Mouse (Mus musculus): ENCODE results near the gene Chid1. TPM values are rescaled to one million over a fixed set of nuclear protein-coding genes. Genes with fewer than 3 reads are reported as not detected.

The Chid1 gene
- polyA plus RNA-seq, 1 experiment from 2014 or later, result 20.5 TPM

DNA sequence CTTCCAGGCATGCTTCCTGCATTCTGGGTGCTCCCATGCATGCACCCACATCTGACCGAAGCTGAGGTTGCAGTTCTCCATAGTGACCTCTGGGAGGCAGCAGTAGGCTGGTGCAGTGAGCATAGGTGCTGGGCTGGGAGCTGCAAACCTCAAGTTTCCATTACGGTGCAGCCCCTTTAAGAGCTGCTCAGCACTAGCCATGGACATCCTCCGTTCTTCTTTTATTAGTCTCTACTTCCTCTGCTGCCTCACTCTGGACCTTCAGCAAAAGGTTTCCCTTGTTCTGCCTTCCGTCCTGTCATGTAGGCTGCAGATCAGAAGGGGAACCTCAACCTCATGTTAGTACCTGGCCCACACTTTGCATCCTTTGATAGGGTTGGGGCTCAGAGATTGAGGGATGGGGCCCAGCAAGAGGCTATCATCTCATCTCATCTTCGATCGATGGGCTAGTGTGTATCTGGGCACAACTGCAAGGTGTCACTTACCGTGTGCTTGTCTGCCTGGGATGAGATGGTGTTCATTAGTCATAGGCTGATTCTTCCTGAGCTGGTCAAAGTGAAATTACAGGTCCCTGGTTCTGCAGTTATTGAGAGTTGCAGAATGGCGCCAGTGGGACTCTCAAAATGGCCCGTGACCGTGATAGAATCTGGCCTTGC lies 58.7 kb downstream of the Chid1 start:
- no peaks in the 10 kb centered on the region for H3K36me3 ChIP-seq (ENCODE audit: control insufficient read depth, insufficient read depth)
- peak overlapping the region; percentile 89 for H3K4me2 ChIP-seq (replicated peaks; ENCODE audit: low read depth)
- H3K9me3 ChIP-seq (ENCODE audit: control insufficient read depth), result no peaks in the 10 kb centered on the region
- peak; percentile 97 for TF ChIP-seq CTCF (IDR thresholded peaks at IDR 0.05; ENCODE audit: low read depth)
- ATAC-seq, result peak; percentile 54
- peaks cover 3% of the 10 kb centered on the region; the same call in 1 of the 2 replicates for H3K4me1 ChIP-seq (replicated peaks; ENCODE audit: control insufficient read depth, insufficient read depth, low read length)
- peak overlapping the region; percentile 48 for H3K4me3 ChIP-seq (ENCODE audit: low read depth, low read length)
- no peak overlapping the region for H3K9ac ChIP-seq (ENCODE audit: low read depth, low read length)
- 9% methylated on average over 10 of the region's 10 CpGs for WGBS
- H3K27ac ChIP-seq (ENCODE audit: low read depth, low read length), result no peak overlapping the region
- peaks cover 18% of the 10 kb centered on the region; the same call in 1 of the 2 replicates for H3K27me3 ChIP-seq (replicated peaks; ENCODE audit: control insufficient read depth, insufficient read depth, low read length)

DNA sequence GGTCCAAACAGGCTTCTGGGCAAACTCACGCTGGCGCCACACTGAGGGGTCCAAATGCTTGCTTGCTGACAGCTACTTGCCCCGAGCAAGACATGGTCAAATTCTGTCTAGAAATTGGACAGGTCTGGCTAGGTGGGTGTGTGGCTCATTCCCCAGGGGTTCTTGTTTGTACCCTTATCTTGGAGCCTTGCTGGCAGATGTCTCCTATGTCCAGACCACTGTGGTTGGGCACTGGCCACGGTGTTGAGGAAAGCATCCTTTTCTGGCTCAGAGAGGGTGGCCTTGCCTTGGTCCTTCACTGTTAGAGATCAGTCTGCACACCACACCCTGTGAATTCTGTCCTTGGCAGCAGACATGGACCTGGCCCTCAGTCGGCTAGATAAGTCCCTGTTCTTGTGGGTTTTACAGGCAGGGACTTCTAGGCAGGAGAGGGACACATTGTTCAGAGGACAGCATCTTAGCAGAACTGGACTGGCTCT lies 61.3 kb downstream of the Chid1 start:
- Histone ChIP-seq H3K27ac (ENCODE audit: low read depth, low read length) (no peak overlapping the region; the same call in 1 of the 2 replicates), H3K4me3 (ENCODE audit: low read depth, low read length) (no peak overlapping the region), H3K4me2 (replicated peaks; ENCODE audit: low read depth) (peak overlapping the region; percentile 21; the same call in 1 of the 2 replicates), H3K4me1 (replicated peaks; ENCODE audit: control insufficient read depth, insufficient read depth, low read length) (peaks cover 10% of the 10 kb centered on the region; the same call in 1 of the 2 replicates), H3K9ac (ENCODE audit: low read depth, low read length) (no peak overlapping the region), H3K9me3 (ENCODE audit: control insufficient read depth) (no peaks in the 10 kb centered on the region), H3K36me3 (ENCODE audit: control insufficient read depth, insufficient read depth) (no peaks in the 10 kb centered on the region), H3K27me3 (replicated peaks; ENCODE audit: control insufficient read depth, insufficient read depth, low read length) (peaks cover 18% of the 10 kb centered on the region; the same call in 1 of the 2 replicates)
- WGBS, result 76% methylated on average over 5 of the region's 5 CpGs
- ATAC-seq, result no peak
- TF ChIP-seq CTCF (IDR thresholded peaks at IDR 0.05; ENCODE audit: low read depth), result no peak

DNA sequence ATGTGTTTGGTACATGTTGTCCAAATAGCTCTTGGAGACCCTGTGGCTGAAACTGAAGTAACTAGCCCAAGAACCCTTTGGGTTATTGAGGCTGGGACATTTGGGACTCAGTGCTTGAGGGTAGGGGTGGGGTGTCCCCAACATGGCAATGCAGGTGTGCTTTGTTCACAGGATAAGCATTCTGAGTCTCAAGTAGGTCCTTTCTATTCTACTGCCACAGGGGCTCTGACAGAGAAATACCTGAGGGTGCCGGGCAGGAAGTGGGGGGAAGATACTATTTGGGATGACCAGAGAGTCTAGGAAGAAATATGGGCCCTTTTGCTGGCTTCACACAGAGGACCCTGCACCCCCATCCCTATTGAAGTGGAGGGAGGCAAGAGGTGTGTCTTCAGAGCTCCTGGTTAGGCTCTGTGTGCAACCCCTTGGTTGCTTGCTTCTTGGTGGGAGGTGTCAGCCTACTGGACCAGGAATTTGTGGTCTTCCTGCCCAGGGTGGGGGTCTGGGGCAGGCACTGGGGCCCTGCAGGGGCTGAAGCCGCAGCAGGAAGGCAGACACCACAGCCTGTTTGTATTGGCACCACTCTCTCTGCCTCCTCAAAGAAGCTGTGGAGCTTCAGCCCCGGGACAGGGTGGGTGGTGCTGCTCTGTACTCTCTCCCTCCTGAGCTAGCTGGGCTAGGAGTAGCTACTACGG lies 61.9 kb downstream of the Chid1 start:
- no peak for ATAC-seq
- no peak for TF ChIP-seq CTCF (IDR thresholded peaks at IDR 0.05; ENCODE audit: low read depth)
- WGBS, result 53% methylated on average over 4 of the region's 4 CpGs
- peaks cover 1% of the 10 kb centered on the region; the same call in 1 of the 2 replicates for H3K36me3 ChIP-seq (ENCODE audit: control insufficient read depth, insufficient read depth)
- no peak overlapping the region for H3K4me3 ChIP-seq (ENCODE audit: low read depth, low read length)
- H3K27me3 ChIP-seq (replicated peaks; ENCODE audit: control insufficient read depth, insufficient read depth, low read length), result peaks cover 12% of the 10 kb centered on the region; the same call in 1 of the 2 replicates
- H3K9me3 ChIP-seq (ENCODE audit: control insufficient read depth), result no peaks in the 10 kb centered on the region
- H3K4me1 ChIP-seq (replicated peaks; ENCODE audit: control insufficient read depth, insufficient read depth, low read length), result peaks cover 10% of the 10 kb centered on the region; the same call in 1 of the 2 replicates
- H3K27ac ChIP-seq (ENCODE audit: low read depth, low read length), result peak overlapping the region; percentile 87
- H3K4me2 ChIP-seq (replicated peaks; ENCODE audit: low read depth), result peak overlapping the region; percentile 21
- H3K9ac ChIP-seq (ENCODE audit: low read depth, low read length), result no peak overlapping the region

DNA sequence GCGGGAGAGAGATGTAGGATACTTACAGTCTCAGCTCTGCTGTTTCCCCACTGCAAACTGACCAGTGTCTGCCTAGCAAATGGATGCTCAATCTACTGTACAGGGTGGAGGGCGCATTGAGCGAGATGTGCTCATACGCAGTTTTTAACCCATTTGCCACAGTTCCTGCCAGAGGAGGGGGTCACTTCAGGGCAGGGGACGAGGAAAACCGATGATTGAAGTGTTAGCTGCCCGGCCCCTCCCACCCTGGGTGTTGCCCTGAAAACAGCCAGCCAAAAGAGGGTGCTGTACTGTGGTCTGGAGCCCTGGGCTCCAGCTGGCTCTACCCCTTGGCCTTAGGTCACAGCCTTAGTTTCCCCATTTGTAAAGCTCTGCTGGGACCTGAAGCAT lies 62.7 kb downstream of the Chid1 start:
- Histone ChIP-seq H3K4me1 (replicated peaks; ENCODE audit: control insufficient read depth, insufficient read depth, low read length) (peaks cover 10% of the 10 kb centered on the region; the same call in 1 of the 2 replicates), H3K9me3 (ENCODE audit: control insufficient read depth) (no peaks in the 10 kb centered on the region), H3K27ac (ENCODE audit: low read depth, low read length) (peak overlapping the region; percentile 87), H3K27me3 (replicated peaks; ENCODE audit: control insufficient read depth, insufficient read depth, low read length) (peaks cover 4% of the 10 kb centered on the region; the same call in 1 of the 2 replicates), H3K4me3 (ENCODE audit: low read depth, low read length) (peak overlapping the region; percentile 62; the same call in 1 of the 2 replicates), H3K4me2 (replicated peaks; ENCODE audit: low read depth) (peak overlapping the region; percentile 98), H3K36me3 (ENCODE audit: control insufficient read depth, insufficient read depth) (peaks cover 8% of the 10 kb centered on the region), H3K9ac (ENCODE audit: low read depth, low read length) (0 out of 2 replicates have a peak overlapping the region, but pooled peaks have one; percentile 59)
- WGBS, result 20% methylated on average over 7 of the region's 7 CpGs
- peak; percentile 30 for TF ChIP-seq CTCF (IDR thresholded peaks at IDR 0.05; ENCODE audit: low read depth)
- no peak for ATAC-seq

DNA sequence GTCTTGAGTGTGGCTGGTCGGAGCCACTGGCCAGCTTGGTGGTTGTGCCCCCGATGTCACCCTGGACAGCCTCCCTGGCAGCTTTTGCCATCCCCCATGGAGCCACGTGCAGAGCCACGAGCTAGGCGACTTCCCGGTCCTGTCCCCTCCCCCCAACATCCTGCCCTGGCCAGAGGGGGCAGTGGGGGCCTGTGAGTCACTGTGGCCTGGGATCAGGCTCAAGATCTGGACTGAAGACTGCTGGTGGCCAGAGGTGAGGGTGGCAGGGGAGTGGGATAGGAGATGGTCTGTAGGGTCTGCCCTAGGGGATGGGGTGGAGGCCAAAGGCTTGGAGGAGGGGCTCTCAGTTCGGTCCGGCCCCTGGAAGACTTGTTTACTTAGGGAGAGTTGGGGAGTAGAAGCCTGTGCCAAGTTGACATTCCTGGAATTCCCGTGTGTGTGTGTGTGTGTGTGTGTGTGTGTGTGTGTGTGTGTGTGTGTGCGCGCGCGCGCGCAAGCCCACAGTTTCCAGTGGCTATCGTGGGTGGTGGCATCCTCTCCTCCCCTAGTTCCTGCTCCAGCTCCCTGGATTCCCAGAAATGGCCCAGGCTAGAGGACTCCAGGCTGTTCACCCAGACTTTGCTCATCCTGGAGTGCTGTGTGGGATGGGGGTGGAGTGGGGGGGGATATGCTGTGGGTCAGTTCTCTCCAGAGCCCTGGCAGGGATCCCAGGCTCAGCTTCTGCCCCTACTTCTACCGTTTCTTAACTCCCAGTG lies 63.3 kb downstream of the Chid1 start:
- peak; percentile 60 for TF ChIP-seq CTCF (IDR thresholded peaks at IDR 0.05; ENCODE audit: low read depth)
- peak; percentile 51 for ATAC-seq
- Histone ChIP-seq H3K9ac (ENCODE audit: low read depth, low read length) (peak overlapping the region; percentile 59; the same call in 1 of the 2 replicates), H3K9me3 (ENCODE audit: control insufficient read depth) (no peaks in the 10 kb centered on the region), H3K4me1 (replicated peaks; ENCODE audit: control insufficient read depth, insufficient read depth, low read length) (peaks cover 10% of the 10 kb centered on the region; the same call in 1 of the 2 replicates), H3K27ac (ENCODE audit: low read depth, low read length) (peak overlapping the region; percentile 87), H3K36me3 (ENCODE audit: control insufficient read depth, insufficient read depth) (peaks cover 10% of the 10 kb centered on the region), H3K27me3 (replicated peaks; ENCODE audit: control insufficient read depth, insufficient read depth, low read length) (no peaks in the 10 kb centered on the region), H3K4me2 (replicated peaks; ENCODE audit: low read depth) (peak overlapping the region; percentile 98), H3K4me3 (ENCODE audit: low read depth, low read length) (peak overlapping the region; percentile 62)
- WGBS, result 1% methylated on average over 17 of the region's 17 CpGs

Measured in intestine, postnatal 0 days (tissue).